Mouse (Mus musculus) c-Kit-negative CD71-positive TER-119-positive erythroid progenitor cells, embryonic 14.5 days (primary cell): ENCODE results near the gene Aldh5a1.

ENCODE experiments used
- DNase-seq: peaks from one replicate; pipeline ENCODE4 v3.0.0-alpha.2; 2013; ENCODE audit warnings: low read depth, low spot score

The Aldh5a1 gene

DNA sequence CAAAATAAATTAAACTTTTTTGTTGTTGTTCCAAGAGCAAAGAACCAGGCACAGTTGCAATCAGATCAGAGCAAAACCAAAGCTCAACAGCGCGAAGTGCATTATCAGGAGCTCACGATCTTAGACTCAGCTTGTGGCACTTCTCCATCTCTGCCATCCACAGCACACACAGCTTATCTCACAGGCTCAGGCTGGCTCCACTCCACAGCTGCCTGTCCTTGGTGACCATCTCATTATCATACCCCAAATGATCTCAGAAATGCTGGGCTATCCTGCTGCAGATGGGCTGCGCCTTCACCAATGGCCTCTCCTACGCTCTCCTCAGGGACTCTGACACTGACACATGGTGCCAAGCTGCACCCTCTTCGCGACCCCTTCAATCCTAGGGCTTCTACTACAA is 4.3 kb downstream of the Aldh5a1 start:
- no peak for DNase-seq

- no peak for DNase-seq
Measured at GRCm38 (mm10) chr13:24930591-24930990, 6.9 kb downstream of the Aldh5a1 start.

DNA sequence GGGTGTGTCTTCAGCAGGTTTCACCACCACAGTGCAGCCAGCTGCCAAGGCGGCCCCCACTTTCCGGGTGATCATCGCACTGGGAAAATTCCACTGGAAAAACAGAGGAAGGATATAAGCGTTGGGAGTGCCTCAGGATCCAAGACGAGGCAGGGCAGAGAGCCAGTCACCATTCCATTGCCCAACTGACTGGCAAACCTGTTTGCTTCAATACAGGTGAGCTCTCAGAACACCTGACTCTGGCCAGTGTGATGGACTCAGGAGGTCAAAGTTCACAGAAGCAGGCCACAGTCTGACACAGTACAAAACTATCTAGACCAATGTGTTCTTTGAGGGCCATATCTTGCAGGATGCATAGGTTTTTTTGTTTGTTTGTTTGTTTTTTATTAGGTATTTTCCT is 13.5 kb downstream of the Aldh5a1 start:
- DNase-seq = no peak

DNA sequence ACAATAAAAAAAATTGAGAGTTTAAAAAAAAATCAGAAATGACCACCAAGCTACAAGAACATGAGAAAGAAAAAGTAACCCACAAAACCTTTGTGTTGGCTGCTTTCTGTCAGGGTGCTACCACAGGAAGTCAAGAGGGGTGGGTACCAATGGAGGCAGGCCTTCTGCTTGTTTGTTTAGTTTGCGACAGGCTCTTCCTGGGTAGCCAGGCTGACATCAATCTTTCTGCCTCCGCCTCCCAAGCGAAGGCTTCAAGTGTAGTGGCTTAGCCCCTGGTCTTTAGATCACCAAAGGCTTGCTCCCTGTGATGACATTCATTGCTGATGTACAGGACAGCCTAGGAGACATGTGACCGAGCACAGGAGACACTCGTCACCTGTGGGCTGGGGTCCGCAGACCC is 16.2 kb downstream of the Aldh5a1 start:
- no peak for DNase-seq

- no peak for DNase-seq
Measured at GRCm38 (mm10) chr13:24920333-24920977, 17.0 kb downstream of the Aldh5a1 start.

DNA sequence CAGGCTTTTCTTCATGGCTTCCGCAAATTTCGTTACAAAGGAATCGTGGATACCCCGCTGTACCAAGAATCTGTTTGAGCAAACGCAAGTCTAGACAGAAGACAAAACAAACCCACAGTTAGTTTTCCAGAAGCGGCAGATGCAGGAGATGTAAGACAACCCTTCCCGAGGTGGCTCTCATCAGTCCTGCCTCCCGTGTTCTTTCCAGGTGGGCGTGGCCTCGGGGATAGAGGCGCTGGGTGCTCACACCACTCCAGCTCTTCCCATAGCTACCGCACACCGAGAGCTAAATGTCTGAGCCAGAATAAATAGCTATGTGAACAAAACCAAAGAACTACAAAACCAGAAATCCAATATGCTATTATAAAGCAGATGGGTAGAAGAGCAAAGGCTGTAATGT is 21.6 kb downstream of the Aldh5a1 start:
- no peak for DNase-seq

GRCm38 (mm10) chr13:24914915-24915314 is 22.5 kb downstream of the Aldh5a1 start:
- DNase-seq = no peak

DNA sequence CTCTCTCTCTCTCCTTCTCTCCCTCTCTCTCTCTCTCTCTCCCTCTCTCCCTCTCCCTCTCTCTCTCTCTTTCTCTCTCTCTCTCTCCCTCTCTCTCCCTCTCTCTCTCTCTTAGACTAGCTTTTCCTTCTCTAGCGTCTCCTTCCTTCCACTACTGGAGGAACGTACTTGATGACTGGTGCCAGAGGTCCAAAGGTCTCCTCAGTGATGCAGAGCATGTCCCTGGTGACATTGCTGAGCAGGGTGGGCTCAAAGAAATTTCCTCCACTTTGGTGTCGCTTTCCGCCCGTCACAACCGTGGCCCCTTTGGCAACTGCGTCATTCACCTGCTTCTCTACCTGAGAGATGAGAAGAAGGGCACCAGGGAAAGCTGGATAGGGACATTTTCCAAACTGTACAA is 23.9 kb downstream of the Aldh5a1 start:
- no peak for DNase-seq

GRCm38 (mm10) chr13:24909112-24909511 is 28.3 kb downstream of the Aldh5a1 start:
- no peak for DNase-seq

DNA sequence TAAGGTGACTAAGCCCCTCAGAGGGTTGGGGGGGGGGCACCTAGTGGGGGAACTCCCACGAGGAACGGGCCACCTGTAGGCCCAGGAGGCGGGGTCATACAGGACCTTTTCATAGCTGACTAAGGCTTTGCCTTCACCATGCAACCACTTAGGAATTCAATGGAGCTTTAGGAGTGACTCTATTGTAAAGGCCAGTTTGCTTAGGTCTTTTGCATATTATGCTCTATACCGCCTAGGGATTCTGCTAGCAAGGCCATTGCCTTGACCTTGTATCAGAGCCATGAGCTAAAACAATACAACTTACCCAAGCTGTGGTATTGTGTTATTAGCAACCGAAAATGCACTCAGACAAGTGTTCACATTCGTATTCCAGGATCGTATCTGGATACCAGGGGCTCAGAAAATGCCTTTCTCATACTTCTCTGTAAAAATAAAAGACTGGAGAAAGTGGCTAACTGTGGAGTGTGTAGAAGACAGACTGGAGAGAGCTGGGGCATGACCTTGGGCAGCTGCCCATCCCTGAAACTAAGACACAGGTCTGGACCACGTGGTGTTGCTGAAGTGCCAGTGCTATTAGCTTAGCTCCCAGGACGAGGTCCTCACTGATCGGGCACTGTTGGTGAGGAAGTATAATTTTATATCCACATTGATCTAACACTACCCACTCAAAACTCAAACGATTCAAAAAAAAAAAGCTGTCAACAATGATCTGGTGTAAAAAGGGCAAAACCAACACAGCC is 30.5 kb downstream of the Aldh5a1 start:
- no peak for DNase-seq

DNA sequence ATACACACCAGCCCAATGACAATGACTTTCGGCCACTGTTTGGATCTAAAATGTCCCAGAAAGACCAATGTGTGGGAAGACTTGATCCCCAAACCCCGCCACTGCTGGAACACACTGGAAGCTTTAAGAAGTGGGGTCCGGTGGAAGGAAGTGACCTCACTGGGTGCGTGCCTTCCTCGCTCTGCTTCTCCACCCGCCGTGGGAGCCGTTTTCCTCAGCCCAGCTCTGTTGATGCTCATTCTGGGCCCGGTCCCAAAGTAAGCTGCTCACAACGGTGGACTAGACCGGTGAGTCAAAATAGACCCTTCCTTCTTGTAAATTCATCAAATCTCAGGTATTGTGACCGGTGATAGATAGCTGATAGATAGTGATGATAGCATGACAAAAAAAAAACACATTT is 32.0 kb downstream of the Aldh5a1 start:
- no peak for DNase-seq

- no peak for DNase-seq
Measured at GRCm38 (mm10) chr13:24903412-24903811, 34.0 kb downstream of the Aldh5a1 start.

DNA sequence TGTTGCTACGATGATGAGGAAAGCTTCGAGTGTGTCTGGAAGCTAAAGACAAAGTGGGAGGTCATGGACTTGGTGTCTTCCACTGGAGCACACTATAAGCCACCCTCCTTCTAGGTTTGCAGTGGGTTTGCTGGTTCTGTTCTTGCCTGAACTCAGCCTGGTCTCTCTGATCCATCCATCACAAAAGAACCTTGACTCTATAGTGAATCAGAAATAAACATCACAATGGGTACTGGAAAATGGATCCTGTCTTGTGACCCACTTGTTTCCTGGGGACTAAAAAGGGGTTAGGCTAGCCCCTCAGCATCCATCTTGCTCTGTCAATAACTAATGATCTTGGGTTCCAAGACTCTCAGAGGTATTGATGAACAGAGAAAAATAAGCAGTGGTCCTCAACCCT is 35.5 kb downstream of the Aldh5a1 start:
- no peak for DNase-seq

- DNase-seq = no peak
Measured at GRCm38 (mm10) chr13:24893880-24894279, 43.6 kb downstream of the Aldh5a1 start.

- no peak for DNase-seq
Measured at GRCm38 (mm10) chr13:24892516-24892915, 44.9 kb downstream of the Aldh5a1 start.

DNA sequence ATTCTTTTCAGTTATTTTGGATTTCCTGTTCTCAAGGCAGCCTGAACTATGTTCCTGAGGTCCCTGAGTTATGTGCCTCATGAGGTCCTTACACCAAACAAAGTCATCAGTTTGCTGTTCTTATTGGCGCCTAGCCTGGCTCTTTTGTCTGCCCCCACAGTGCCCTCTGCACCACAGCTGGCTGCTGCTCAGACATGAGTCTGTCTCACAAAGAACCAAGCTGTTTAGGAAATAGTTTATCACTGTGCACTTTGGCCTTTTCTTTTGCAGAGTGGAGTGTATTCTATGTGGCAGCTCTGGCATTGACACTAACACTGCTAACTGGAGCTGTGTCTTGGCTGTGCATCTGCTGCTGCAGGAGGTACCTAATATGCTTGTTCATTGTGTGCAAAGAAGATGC is 47.9 kb downstream of the Aldh5a1 start:
- no peak for DNase-seq

DNA sequence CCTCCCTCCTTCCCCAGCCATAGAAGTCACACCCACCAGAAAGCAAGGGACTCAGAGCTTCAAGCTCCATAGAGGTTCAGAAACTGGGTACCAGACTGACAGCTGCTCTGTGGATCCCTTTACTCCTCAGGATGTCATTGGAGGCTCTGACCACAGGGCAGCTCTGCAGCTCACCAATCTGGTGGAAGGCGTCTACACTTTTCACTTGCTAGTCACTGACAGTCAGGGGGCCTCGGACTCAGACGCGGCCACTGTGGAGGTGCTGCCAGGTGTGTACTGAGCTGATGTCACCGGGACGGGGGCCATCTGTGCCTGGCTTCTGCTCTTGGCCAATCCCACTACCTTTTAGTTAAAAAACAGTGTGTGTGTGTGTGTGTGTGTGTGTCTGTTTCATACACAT is 55.0 kb downstream of the Aldh5a1 start:
- DNase-seq = no peak

DNA sequence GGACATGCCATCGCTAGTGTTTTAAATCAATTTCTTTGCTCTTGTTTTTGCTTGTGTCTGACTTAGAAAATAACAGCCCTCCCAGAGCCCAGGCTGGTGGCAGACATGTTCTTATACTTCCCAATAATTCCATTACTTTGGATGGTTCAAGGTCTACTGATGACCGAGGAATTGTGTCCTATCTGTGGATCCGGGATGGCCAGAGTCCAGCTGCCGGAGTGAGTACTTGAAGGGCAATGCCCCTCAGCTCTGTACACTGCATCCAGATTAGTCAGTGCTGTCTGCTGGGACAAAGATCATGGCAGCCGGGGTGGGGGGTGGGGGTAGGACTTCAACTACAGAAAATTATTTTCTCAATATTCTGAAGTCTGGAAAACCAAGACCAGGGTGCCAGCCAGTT is 56.8 kb downstream of the Aldh5a1 start:
- DNase-seq = no peak

DNA sequence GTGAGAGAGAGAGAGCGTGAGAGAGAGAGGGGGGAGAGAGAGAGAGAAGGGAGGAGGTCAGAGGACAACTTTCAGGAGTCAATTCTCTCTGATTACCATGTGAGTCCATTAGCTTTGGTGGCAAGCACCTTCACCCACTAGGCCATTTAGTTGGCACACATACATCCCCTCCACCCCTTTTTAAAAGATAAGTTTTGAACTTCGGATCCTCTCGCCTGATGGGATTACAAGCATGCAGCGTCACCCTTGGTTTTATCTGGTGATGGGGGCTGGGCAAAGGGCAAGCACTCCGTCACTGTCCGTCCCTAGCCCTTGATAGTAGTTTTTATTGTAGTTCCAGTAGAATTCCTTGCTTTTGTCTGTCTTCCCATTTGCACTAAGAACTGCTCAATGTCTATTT is 57.3 kb downstream of the Aldh5a1 start:
- DNase-seq = no peak

DNA sequence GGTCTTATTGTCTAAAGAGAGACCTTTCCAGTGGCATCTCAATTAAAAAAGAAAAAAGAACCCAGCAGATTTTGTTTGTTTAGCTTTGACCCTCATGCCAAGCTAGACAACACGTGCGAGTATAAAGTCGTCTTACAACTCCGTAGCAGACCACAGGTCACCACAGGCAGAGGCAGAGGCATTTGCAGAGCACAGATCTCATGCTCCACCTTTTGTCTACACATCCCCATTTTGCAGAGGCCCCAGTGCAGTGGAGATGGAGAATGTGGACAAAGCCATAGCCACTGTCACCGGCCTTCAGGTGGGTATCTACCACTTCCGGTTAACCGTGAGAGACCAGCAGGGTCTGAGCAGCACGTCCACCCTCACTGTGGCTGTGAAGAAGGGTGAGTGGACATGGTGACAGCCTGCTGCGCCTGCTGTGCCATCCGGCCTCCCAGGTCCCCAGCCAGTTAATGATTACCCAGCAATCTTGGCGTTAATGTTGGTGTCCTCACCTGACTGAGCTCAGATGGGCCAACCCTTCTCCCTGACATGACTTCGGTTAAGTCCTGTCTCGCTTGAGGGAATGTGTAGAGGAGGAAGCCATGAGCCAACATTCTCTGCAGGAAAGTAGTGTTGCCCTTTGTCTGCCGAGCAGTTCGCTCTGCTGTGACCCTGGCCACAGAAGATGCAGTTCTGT is 58.0 kb downstream of the Aldh5a1 start:
- no peak for DNase-seq

DNA sequence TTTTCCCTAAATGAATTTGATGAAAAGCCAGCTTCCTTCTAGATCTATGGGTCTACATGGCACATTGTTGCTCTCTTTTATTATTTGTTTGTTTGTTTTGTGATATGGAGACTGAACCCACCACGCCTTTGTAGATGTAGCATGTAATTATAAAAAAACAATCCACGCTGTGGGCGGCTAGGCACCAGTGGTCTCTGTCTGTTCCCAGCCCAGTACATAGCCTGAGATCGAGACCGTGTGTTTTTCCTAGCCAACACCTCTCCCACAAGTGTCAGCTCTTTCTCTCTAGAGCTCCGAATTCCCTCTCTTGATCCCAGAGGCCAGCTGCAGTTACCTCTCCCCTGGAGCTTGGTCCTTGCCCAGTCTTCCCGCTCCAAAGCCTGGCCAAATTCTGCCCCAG is 69.2 kb downstream of the Aldh5a1 start:
- DNase-seq = no peak

DNA sequence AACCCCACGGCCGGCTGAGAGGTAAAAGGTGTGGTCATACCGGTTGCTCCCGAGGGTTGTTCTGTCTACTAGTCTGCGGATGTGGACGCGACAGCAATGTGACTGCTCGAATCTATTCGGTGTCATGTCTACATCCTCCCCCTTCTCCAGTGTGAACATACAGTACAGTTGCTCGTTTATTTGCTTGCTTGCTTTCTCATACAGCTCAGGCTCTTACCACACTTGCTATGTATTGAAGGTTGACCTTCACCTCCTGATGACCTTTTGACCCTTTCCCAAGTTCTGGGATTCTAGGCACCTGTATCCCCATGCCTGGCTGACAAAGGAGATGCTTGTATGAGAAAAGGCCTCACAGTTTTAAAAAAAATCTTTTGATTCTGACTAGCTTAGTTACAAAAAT is 69.7 kb downstream of the Aldh5a1 start:
- DNase-seq = no peak
